Mouse (Mus musculus): Measurements from ENCODE around the gene Acer3.
"Not testable (repeated sequence)": the region's sequence is repeated elsewhere in the genome, so short reads cannot be mapped to it uniquely, and the experiment has no call there.

DNA sequence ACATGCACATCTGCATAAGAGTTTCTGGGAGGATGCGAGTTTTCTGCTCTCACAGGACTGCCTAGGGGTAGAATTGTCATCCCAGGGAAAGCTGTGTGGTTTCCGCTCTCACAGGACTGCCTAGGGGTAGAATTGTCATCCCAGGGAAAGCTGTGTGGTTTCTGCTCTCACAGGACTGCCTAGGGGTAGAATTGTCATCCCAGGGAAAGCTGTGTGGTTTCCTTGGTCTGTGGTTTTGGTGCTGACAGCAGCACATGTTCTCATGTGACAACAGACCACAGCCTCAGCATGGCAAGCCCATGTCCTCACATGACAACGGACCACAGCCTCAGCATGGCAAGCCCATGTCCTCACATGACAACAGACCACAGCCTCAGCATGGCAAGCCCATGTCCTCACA lies 133.7 kb downstream of the Acer3 start:
- not testable (repeated sequence) for TF ChIP-seq CTCF (IDR thresholded peaks at IDR 0.05; ENCODE audit: extremely low read depth, insufficient read depth, insufficient read length, insufficient replicate concordance); POLR2A (IDR thresholded peaks at IDR 0.05; ENCODE audit: low read depth, low read length)

Measured in spleen, adult 2 months (tissue).